Mouse (Mus musculus): ENCODE data around the gene Trp53rkb.

GRCm38 (mm10) chr2:166834796-166835195 lies 42.5 kb downstream of the Trp53rkb start:
- no peak for TF ChIP-seq CTCF (conservative IDR thresholded peaks at IDR 0.05; ENCODE audit: insufficient read depth, insufficient read length, low read depth, low read length)
- no peak for TF ChIP-seq POLR2A (IDR thresholded peaks at IDR 0.05; ENCODE audit: low read depth, low read length)
